Mouse (Mus musculus): ENCODE results near the gene Pfkm.

The Pfkm gene

GRCm38 (mm10) chr15:98092372-98093120 lies at the start of gene Pfkm:
Pfkm (plus strand) TSS chr15:98092589.
- DNase-seq (ENCODE audit: extremely low spot score, low spot score) = no peak

- no peak for DNase-seq (ENCODE audit: extremely low spot score, low spot score)
These were observed 48.4 kb upstream of the Pfkm start for GRCm38 (mm10) chr15:98043967-98044366.

- no peak for DNase-seq (ENCODE audit: extremely low spot score, low spot score)
These were observed 48.0 kb upstream of the Pfkm start for GRCm38 (mm10) chr15:98044387-98044786.

GRCm38 (mm10) chr15:98048918-98049700 lies 43.3 kb upstream of the Pfkm start:
- DNase-seq (ENCODE audit: extremely low spot score, low spot score) = no peak

GRCm38 (mm10) chr15:98051685-98052084 lies 40.7 kb upstream of the Pfkm start:
- DNase-seq (ENCODE audit: extremely low spot score, low spot score) = no peak

- peak; percentile 58 for DNase-seq (ENCODE audit: extremely low spot score, low spot score)
These were observed 37.1 kb upstream of the Pfkm start for GRCm38 (mm10) chr15:98055246-98055645.

GRCm38 (mm10) chr15:98065881-98066280 lies 26.5 kb upstream of the Pfkm start:
- no peak for DNase-seq (ENCODE audit: extremely low spot score, low spot score)

- no peak for DNase-seq (ENCODE audit: extremely low spot score, low spot score)
These were observed 25.8 kb upstream of the Pfkm start for GRCm38 (mm10) chr15:98066602-98067001.

- DNase-seq (ENCODE audit: extremely low spot score, low spot score) = no peak
These were observed 24.9 kb upstream of the Pfkm start for GRCm38 (mm10) chr15:98067492-98067891.

GRCm38 (mm10) chr15:98068506-98068905 lies 23.9 kb upstream of the Pfkm start:
- DNase-seq (ENCODE audit: extremely low spot score, low spot score) = no peak

GRCm38 (mm10) chr15:98069566-98070245 lies 22.7 kb upstream of the Pfkm start:
- DNase-seq (ENCODE audit: extremely low spot score, low spot score) = no peak

GRCm38 (mm10) chr15:98070376-98070775 lies 22.0 kb upstream of the Pfkm start:
- DNase-seq (ENCODE audit: extremely low spot score, low spot score) = no peak

- DNase-seq (ENCODE audit: extremely low spot score, low spot score) = no peak
These were observed 17.9 kb upstream of the Pfkm start for GRCm38 (mm10) chr15:98074521-98074920.

- no peak for DNase-seq (ENCODE audit: extremely low spot score, low spot score)
These were observed 17.4 kb upstream of the Pfkm start for GRCm38 (mm10) chr15:98075034-98075433.

GRCm38 (mm10) chr15:98076901-98077300 lies 15.5 kb upstream of the Pfkm start:
- DNase-seq (ENCODE audit: extremely low spot score, low spot score) = no peak

- DNase-seq (ENCODE audit: extremely low spot score, low spot score) = no peak
These were observed 3.5 kb upstream of the Pfkm start for GRCm38 (mm10) chr15:98088889-98089288.

- peak; percentile 20 for DNase-seq (ENCODE audit: extremely low spot score, low spot score)
These were observed 2.8 kb upstream of the Pfkm start for GRCm38 (mm10) chr15:98089421-98090183.

GRCm38 (mm10) chr15:98091841-98092240 lies 548 bp upstream of the Pfkm start:
- DNase-seq (ENCODE audit: extremely low spot score, low spot score) = no peak

GRCm38 (mm10) chr15:98093121-98094011 lies 977 bp downstream of the Pfkm start, which contains the start of gene Senp1:
Senp1 (minus strand) TSS chr15:98093744.
- DNase-seq (ENCODE audit: extremely low spot score, low spot score) = peak; percentile 94

- no peak for DNase-seq (ENCODE audit: extremely low spot score, low spot score)
These were observed 2.5 kb downstream of the Pfkm start for GRCm38 (mm10) chr15:98094905-98095304.
